ENCODE assay signal across 15 mouse cellular contexts in the genomic region with DNA sequence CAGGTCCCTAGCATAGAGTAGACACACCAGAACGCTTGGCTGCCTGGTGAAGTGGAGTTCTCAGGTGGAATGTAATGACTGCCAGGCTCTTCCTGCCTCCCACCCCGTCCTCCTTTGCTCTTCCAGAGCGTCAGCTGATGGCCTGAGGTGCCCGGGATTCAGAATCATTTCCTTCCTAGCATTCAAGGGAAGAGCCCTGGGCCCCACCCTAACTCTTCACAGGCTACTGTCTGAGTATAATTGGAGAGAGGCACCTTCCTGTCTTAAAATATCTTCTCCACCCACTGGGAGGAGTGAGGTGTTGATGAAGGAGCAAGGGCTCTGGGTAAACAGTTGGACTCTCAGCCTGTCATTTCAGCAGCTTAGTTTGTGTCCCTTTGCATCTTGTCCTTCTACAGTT. TPM values are rescaled to one million over a fixed set of nuclear protein-coding genes. Genes with fewer than 3 reads are reported as not detected.
DNase-seq lines count a peak whose midpoint lies in the region; ATAC-seq and TF ChIP-seq lines count a peak whose summit lies in the region.
"Had no signal": no experiment of that assay in that cellular context is flagged by ENCODE, and none has a peak within 500 bp of the region (broad histone marks: within the 10 kb centered on the region; RNA-seq: fewer than 3 reads in every experiment).

No protein-coding gene starts in this region.

- H3K4me3 ChIP-seq in ES-E14 (ENCODE audit: insufficient read depth in 1 of 2, low read depth in 1 of 2, low read length in 2 of 2, poor library complexity in 1 of 2, severe bottlenecking in 1 of 2): no peak overlapping the region
- H3K4me3 ChIP-seq: forebrain, embryonic 12.5 days; heart, embryonic 10.5 days; megakaryocyte, embryonic 14.5 days had no signal

- no peak overlapping the region for H3K9ac ChIP-seq in ES-E14 (ENCODE audit: insufficient read depth, low read depth, low read length, poor library complexity, severe bottlenecking)
- H3K9ac ChIP-seq: forebrain, embryonic 12.5 days; lung, embryonic 14.5 days had no signal

- no peaks in the 10 kb centered on the region for H3K9me3 ChIP-seq in ES-E14 (ENCODE audit: control insufficient read depth, insufficient read depth, low read depth, low read length)
- H3K9me3 ChIP-seq: forebrain, embryonic 12.5 days; G1E; heart, embryonic 10.5 days; megakaryocyte, embryonic 14.5 days had no signal

- no peak for ATAC-seq in granulocyte monocyte progenitor cell, adult 5-6 weeks (replicated peaks; ENCODE audit: poor library complexity, severe bottlenecking)

- no peaks in the 10 kb centered on the region for H3K36me3 ChIP-seq in ES-E14 (ENCODE audit: control insufficient read depth, insufficient read depth, low read length, poor library complexity, severe bottlenecking)
- H3K36me3 ChIP-seq: forebrain, embryonic 12.5 days; G1E; heart, embryonic 10.5 days had no signal

- H3K27ac ChIP-seq in ES-E14 (ENCODE audit: insufficient read depth, low read depth, low read length, poor library complexity, severe bottlenecking): no peak overlapping the region; the same call in 1 of the 2 replicates
- H3K27ac ChIP-seq: forebrain, embryonic 12.5 days; heart, embryonic 10.5 days had no signal

- DNase-seq in kidney, adult 8-10 months: peak; percentile 17 to 29
- no peak for DNase-seq in kidney, postnatal 4 days
- DNase-seq in ES-E14 (ENCODE audit: low read depth, low spot score): peak; percentile 53
- DNase-seq in WW6 (ENCODE audit: low read depth, low spot score): peak; percentile 11
- DNase-seq in kidney, postnatal 14 days: peak; percentile 27
- DNase-seq in right cerebral cortex, postnatal 36 days (ENCODE audit: low spot score in 2 of 2): no peak
- DNase-seq: cerebellum, adult 8-10 months; gastrocnemius, postnatal 14 days; lung, embryonic 14.5 days; retina, postnatal 1 day had no signal

- in situ Hi-C loops in ES-E14 (cut with MboI; ENCODE audit: low sequenced_read_pairs in 2 of 2, unreplicated experiment in 2 of 2): no loop called here

- peaks cover 0 to 3% of the 10 kb centered on the region in 2 experiments; a peak in 2 of 4 replicates for H3K4me1 ChIP-seq in ES-E14 (ENCODE audit: control insufficient read depth in 2 of 2, insufficient read depth in 2 of 2, low read length in 2 of 2, poor library complexity in 1 of 2)
- H3K4me1 ChIP-seq: forebrain, embryonic 12.5 days had no signal

TF ChIP-seq in ES-E14, 5 proteins besides CTCF, POLR2A, EP300 and RAD21:
- TF ChIP-seq CHD2 (IDR thresholded peaks at IDR 0.05; ENCODE audit: low read depth, low read length) (no peak), MAFK (IDR thresholded peaks at IDR 0.05; ENCODE audit: insufficient read depth, low read depth, low read length) (no peak), HCFC1 (IDR thresholded peaks at IDR 0.05; ENCODE audit: borderline replicate concordance, insufficient read depth, low read length) (no peak)

RNA-seq across cellular contexts. Expression of gene Zfyve9, which starts 16.1 kb away (rescaled TPM):
- 7.8 and 8.7 TPM in 2 replicates for total RNA-seq in ES-E14 (2012; rRNA removed)
- total RNA-seq in granulocyte monocyte progenitor cell, adult 5-6 weeks (2014; fragmentation: Nextera tagmentation): 0.11 and 1.3 TPM in 2 replicates
- 0.56 and 1.3 TPM in 2 replicates for total RNA-seq in granulocyte monocyte progenitor cell, adult 5-6 weeks (2017)

RNA-seq across cellular contexts. Expression of gene Btf3l4, which starts 36.7 kb away (rescaled TPM):
- total RNA-seq in ES-E14 (2012; rRNA removed): 40.9 and 44.6 TPM in 2 replicates
- 35.0 and 41.2 TPM in 2 replicates for total RNA-seq in granulocyte monocyte progenitor cell, adult 5-6 weeks (2014; fragmentation: Nextera tagmentation)
- 51.4 and 75.1 TPM in 2 replicates for total RNA-seq in granulocyte monocyte progenitor cell, adult 5-6 weeks (2017)

RNA-seq across cellular contexts. Expression of gene Txndc12, which starts 37.7 kb away (rescaled TPM):
- 65.1 and 91.4 TPM in 2 replicates for total RNA-seq in ES-E14 (2012; rRNA removed)
- 58.9 and 92.9 TPM in 2 replicates for total RNA-seq in granulocyte monocyte progenitor cell, adult 5-6 weeks (2014; fragmentation: Nextera tagmentation)
- 101 and 120 TPM in 2 replicates for total RNA-seq in granulocyte monocyte progenitor cell, adult 5-6 weeks (2017)

RNA-seq across cellular contexts. Expression of gene Kti12, which starts 50.9 kb away (rescaled TPM):
- 26.2 and 26.7 TPM in 2 replicates for total RNA-seq in ES-E14 (2012; rRNA removed)
- total RNA-seq in granulocyte monocyte progenitor cell, adult 5-6 weeks (2014; fragmentation: Nextera tagmentation): 33.0 and 44.0 TPM in 2 replicates
- total RNA-seq in granulocyte monocyte progenitor cell, adult 5-6 weeks (2017): 21.2 and 29.6 TPM in 2 replicates

RNA-seq across cellular contexts. Expression of gene A730015C16Rik, which starts 51.7 kb away (rescaled TPM):
- total RNA-seq in ES-E14 (2012; rRNA removed): 2.6 and 3.1 TPM in 2 replicates
- not detected in 2 replicates for total RNA-seq in granulocyte monocyte progenitor cell, adult 5-6 weeks (2014; fragmentation: Nextera tagmentation)
- total RNA-seq in granulocyte monocyte progenitor cell, adult 5-6 weeks (2017): 0.65 and 3.2 TPM in 2 replicates

Comparison
In these comparisons a context has a peak if more than half of its experiments do, and no peak if none do; other contexts are left out.
1. DNase-seq: peak in kidney, adult 8-10 months (2 of 2), ES-E14 (single experiment), WW6 (single experiment) and kidney, postnatal 14 days (single experiment); none in kidney, postnatal 4 days (0 of 2) and right cerebral cortex, postnatal 36 days (0 of 2).